Mouse (Mus musculus): ENCODE results near the gene Telo2. TPM values are rescaled to one million over a fixed set of nuclear protein-coding genes. Genes with fewer than 3 reads are reported as not detected.

Gene Telo2
- total and polyA plus RNA-seq, 3 experiments: 12.1 to 13.5 (median 12.7) TPM

GRCm38 (mm10) chr17:25123979-25124378 lies 8.2 kb upstream of the Telo2 start:
- intact Hi-C loops (cut with DNase I): no loop called here
- no peak for TF ChIP-seq EP300 (IDR thresholded peaks at IDR 0.05; ENCODE audit: insufficient read depth, low read depth, low read length)
- TF ChIP-seq POLR2A (IDR thresholded peaks at IDR 0.05; ENCODE audit: insufficient read depth, low read depth, low read length): no peak
- TF ChIP-seq CTCF (IDR thresholded peaks at IDR 0.05): peak; percentile 61

GRCm38 (mm10) chr17:25120406-25120805 lies 4.6 kb upstream of the Telo2 start, which contains the start of gene Ptx4:
Gene Ptx4, plus strand, starts transcription at chr17:25120760.
- intact Hi-C loops (cut with DNase I): no loop called here
- no peaks in the 10 kb centered on the region for H3K27me3 ChIP-seq (ENCODE audit: control insufficient read depth, insufficient read depth, low read length)
- peaks cover 2% of the 10 kb centered on the region; the same call in 1 of the 2 replicates for H3K4me1 ChIP-seq (ENCODE audit: control insufficient read depth, insufficient read depth, low read length)
- WGBS: 17% methylated on average over 3 of the region's 3 CpGs
- H3K9ac ChIP-seq (ENCODE audit: low read depth, low read length): no peak within 1 kb of the TSS
- peak in 1 of 2 experiments; percentile 34 for DNase-seq
- H3K36me3 ChIP-seq (ENCODE audit: control insufficient read depth, insufficient read depth, low read length): no peaks in the 10 kb centered on the region
- H3K27ac ChIP-seq: no peak within 1 kb of the TSS
- H3K4me3 ChIP-seq: no peak within 1 kb of the TSS
- TF ChIP-seq EP300 (IDR thresholded peaks at IDR 0.05; ENCODE audit: insufficient read depth, low read depth, low read length) (no peak), POLR2A (IDR thresholded peaks at IDR 0.05; ENCODE audit: insufficient read depth, low read depth, low read length) (no peak), CTCF (IDR thresholded peaks at IDR 0.05) (no peak)
- no peaks in the 10 kb centered on the region for H3K79me2 ChIP-seq (replicated peaks; ENCODE audit: control insufficient read depth, insufficient read depth, low read length)

More at GRCm38 (mm10) chr17:25123979-25124378, 8.2 kb upstream of the Telo2 start:
- no peak overlapping the region for H3K27ac ChIP-seq
- DNase-seq: no peak
- H3K9ac ChIP-seq (ENCODE audit: low read depth, low read length): no peak overlapping the region
- 32% methylated on average over 7 of the region's 7 CpGs for WGBS
- H3K4me3 ChIP-seq: no peak overlapping the region
- no peaks in the 10 kb centered on the region for H3K36me3 ChIP-seq (ENCODE audit: control insufficient read depth, insufficient read depth, low read length)
- H3K27me3 ChIP-seq (ENCODE audit: control insufficient read depth, insufficient read depth, low read length): no peaks in the 10 kb centered on the region
- H3K79me2 ChIP-seq (replicated peaks; ENCODE audit: control insufficient read depth, insufficient read depth, low read length): no peaks in the 10 kb centered on the region
- H3K4me1 ChIP-seq (ENCODE audit: control insufficient read depth, insufficient read depth, low read length): peaks cover 2% of the 10 kb centered on the region; the same call in 1 of the 2 replicates

DNA sequence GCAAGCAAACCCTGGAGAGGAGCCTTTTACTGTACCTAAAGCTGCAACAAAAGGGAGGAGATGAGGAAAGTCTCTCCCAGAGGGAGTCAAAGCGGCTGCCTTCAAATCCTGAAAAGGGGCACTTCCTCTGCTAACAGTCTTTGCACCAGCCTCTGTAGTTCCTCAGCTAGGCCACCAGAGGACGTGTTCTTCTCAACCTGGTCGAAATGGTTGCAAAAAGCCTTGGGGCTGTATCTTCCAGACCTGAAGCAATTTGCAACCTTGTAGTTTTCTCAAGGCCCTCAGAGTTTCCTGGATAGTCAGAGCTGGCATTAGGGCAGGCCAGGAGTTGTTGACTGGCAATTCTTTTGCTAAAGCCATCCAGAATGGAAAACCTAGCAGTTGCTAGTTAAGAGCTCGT lies 1.5 kb upstream of the Telo2 start:
- 34% methylated on average over 4 of the region's 4 CpGs for WGBS
- Histone ChIP-seq H3K9ac (ENCODE audit: low read depth, low read length) (no peak overlapping the region), H3K4me3 (no peak overlapping the region), H3K36me3 (ENCODE audit: control insufficient read depth, insufficient read depth, low read length) (no peaks in the 10 kb centered on the region), H3K27ac (no peak overlapping the region), H3K27me3 (ENCODE audit: control insufficient read depth, insufficient read depth, low read length) (no peaks in the 10 kb centered on the region), H3K4me1 (ENCODE audit: control insufficient read depth, insufficient read depth, low read length) (peaks cover 7% of the 10 kb centered on the region), H3K79me2 (replicated peaks; ENCODE audit: control insufficient read depth, insufficient read depth, low read length) (no peaks in the 10 kb centered on the region)
- DNase-seq: no peak
- intact Hi-C loops (cut with DNase I): loop anchor here (2.0 to 5.0 kb wide), 2 partner anchors 16 to 155 kb away; partner anchors contain the start of genes Clcn7 and Ube2i
- TF ChIP-seq EP300 (IDR thresholded peaks at IDR 0.05; ENCODE audit: insufficient read depth, low read depth, low read length): no peak
- peak; percentile 70 for TF ChIP-seq CTCF (IDR thresholded peaks at IDR 0.05)

GRCm38 (mm10) chr17:25114908-25115645 lies 690 bp downstream of the Telo2 start:
- intact Hi-C loops (cut with DNase I): loop anchor here (2.0 to 5.0 kb wide), 2 partner anchors 32 to 157 kb away; partner anchors contain the start of genes Tmem204 and Ube2i
- no peaks in the 10 kb centered on the region for H3K27me3 ChIP-seq (ENCODE audit: control insufficient read depth, insufficient read depth, low read length)
- H3K27ac ChIP-seq: peak overlapping the region; percentile 81
- peak overlapping the region; percentile 60 for H3K4me3 ChIP-seq
- H3K79me2 ChIP-seq (replicated peaks; ENCODE audit: control insufficient read depth, insufficient read depth, low read length): no peaks in the 10 kb centered on the region
- H3K36me3 ChIP-seq (ENCODE audit: control insufficient read depth, insufficient read depth, low read length): no peaks in the 10 kb centered on the region
- H3K9ac ChIP-seq (ENCODE audit: low read depth, low read length): peak overlapping the region; percentile 74
- H3K4me1 ChIP-seq (ENCODE audit: control insufficient read depth, insufficient read depth, low read length): peaks cover 10% of the 10 kb centered on the region
- 7% methylated on average over 23 of the region's 23 CpGs for WGBS
- no peak for TF ChIP-seq POLR2A (IDR thresholded peaks at IDR 0.05; ENCODE audit: insufficient read depth, low read depth, low read length)
- TF ChIP-seq CTCF (IDR thresholded peaks at IDR 0.05): no peak
- TF ChIP-seq EP300 (IDR thresholded peaks at IDR 0.05; ENCODE audit: insufficient read depth, low read depth, low read length): no peak
- peak; percentile 10 to 24 for DNase-seq

- Histone ChIP-seq H3K27ac (peak overlapping the region; percentile 44), H3K27me3 (ENCODE audit: control insufficient read depth, insufficient read depth, low read length) (no peaks in the 10 kb centered on the region), H3K9ac (ENCODE audit: low read depth, low read length) (no peak overlapping the region), H3K4me1 (ENCODE audit: control insufficient read depth, insufficient read depth, low read length) (peaks cover 10% of the 10 kb centered on the region), H3K36me3 (ENCODE audit: control insufficient read depth, insufficient read depth, low read length) (no peaks in the 10 kb centered on the region), H3K79me2 (replicated peaks; ENCODE audit: control insufficient read depth, insufficient read depth, low read length) (no peaks in the 10 kb centered on the region), H3K4me3 (no peak overlapping the region)
- intact Hi-C loops (cut with DNase I): no loop called here
- WGBS: 43% methylated on average over 3 of the region's 3 CpGs
- DNase-seq: peak in 1 of 2 experiments; percentile 36
- TF ChIP-seq EP300 (IDR thresholded peaks at IDR 0.05; ENCODE audit: insufficient read depth, low read depth, low read length) (no peak), POLR2A (IDR thresholded peaks at IDR 0.05; ENCODE audit: insufficient read depth, low read depth, low read length) (no peak), CTCF (IDR thresholded peaks at IDR 0.05) (no peak)
Measured at GRCm38 (mm10) chr17:25112423-25112810, 3.4 kb downstream of the Telo2 start.

Measured in heart, adult 2 months (tissue).